Mouse (Mus musculus) heart, adult 8-10 months (tissue): ENCODE measurements around the gene Map4k4. TPM values are rescaled to one million over a fixed set of nuclear protein-coding genes. Genes with fewer than 3 reads are reported as not detected.

ENCODE experiments used
- DNase-seq: peaks from one replicate; pipeline ENCODE4 v3.0.0; 2022; ENCODE audit warnings: low spot score
- total RNA-seq, 4 experiments: library from RNA; stranded (reverse); gene quantifications; 2 replicates each; pipeline ENCODE4 v1.2.4; 2022

Gene Map4k4
- total RNA-seq, 4 experiments from 2014 or later: 98.5 to 135 (median 109) TPM

DNA sequence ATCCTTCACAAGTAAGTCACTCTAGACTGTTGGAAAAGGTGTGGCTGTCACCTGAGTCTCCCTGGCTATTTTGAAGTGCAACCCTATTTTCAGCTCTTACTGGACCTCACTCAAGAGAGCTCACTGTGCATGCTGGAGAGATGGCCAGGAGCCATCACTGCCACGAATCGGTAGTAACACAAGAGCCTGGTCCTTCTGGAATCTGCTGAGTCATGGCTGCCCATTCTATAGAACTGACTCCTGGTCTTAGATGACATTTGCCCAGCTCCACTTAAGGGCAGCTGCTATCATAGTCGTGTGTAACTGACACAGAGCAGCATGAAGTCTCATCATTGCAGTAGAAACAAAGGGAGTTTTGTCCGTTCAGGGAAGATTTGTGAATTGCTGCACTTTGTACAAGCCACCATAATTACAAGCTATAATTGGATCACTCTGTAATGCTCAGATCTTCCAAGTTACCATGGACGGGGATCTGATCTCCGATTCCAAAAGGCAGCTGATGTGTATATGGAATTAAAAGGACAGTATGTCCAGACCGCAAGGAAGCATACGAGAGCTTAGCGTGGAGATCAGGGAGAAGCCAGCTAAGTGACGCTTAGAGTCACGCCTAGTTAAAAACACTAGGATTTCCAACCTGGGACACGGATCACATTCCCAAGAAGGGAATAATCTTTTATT lies 133.2 kb downstream of the Map4k4 start:
- DNase-seq: peak; percentile 36

DNA sequence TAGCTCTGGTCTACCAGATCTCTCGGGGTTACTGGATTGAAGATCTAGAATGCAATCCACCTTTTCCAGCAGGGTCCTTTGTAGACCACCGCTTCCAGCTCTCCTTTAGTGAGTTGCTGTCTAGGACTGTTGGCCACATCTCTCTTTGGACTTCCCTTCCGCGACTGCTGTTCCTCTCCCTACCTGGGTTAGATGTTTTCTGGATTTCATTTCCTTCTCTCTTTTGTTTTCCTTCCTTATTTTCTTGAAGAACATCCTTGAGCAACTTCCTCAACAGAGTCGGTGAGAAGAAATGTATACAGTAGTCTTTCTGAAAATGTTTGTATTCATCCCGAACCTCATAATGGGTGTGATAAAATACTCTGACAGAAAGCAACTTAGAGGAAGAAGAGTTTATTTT lies 137.1 kb downstream of the Map4k4 start:
- no peak for DNase-seq

DNA sequence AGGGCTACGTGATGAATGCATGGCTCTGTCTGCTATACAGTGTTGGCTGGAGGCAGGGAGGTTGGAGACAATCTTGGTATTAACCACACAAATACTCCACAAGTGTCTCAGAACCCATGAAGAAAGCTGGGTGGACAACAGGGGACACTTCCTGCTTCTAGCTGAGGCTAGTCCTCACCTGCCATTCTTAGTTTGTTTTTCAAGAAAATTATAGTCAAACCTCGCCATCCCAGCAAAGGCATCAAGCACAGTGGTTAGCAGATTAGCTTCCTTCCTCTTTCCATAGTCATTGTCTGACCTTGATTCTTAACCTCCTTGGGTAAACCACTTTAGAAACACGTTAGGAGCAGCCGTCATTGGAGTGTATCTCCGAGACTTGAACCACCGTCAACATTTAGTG lies 145.0 kb downstream of the Map4k4 start:
- no peak for DNase-seq

DNA sequence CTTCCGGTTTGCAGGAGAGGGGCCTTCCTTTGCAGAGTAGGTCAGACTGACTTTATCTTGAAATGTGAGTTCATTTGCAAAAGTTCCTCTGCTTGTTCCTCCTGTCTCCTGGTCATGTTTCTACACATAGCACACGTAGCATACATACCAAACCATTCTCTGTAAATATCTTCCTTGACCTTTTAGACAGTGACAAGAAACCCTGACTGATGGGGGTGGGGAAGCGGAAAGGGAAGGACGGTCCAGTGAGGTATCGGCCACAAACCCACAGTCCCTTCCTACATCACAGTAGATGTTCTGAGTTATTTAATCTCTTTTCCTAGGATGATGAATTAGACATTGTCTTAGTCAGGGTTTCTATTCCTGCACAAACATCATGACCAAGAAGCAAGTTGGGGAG lies 145.9 kb downstream of the Map4k4 start:
- DNase-seq: no peak

DNA sequence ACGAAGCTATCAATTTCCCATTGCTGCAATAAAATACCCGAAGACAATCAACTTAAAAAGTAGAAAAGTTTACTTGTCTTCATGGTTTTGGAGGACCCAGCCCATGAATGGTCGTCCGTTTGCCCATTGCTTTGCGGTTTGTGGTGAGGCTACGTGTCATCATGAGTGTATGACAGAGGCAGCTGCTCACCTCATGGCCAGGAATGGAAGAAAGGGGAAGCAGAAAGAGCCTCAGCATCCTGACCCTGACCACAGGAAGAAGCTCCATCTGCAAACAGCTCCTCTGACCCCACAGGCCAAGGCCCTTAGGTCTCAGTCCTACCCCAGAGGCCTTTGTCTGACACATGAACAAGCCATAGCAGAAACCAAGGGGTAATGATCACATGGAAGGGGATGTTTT lies 150.4 kb downstream of the Map4k4 start:
- no peak for DNase-seq

DNA sequence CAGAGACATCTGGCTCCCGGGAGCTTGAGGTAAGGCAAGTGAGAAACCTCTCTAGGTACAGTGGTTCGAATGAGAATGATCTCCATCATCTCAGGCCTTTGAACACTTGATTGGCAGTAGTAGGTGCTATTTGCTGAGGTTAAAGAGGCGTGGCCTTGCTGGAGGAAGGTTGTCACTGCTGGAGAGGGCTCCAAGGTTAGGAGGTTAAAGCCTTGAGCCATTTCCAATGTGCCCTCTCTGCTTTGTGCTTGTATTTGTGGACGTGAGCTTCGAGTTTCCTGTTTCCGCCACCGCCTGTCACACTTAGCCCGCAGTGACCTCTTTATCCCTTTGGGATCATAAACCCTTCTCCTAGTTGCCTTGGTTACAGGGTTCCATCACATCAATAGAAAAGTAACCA lies 151.4 kb downstream of the Map4k4 start:
- no peak for DNase-seq

DNA sequence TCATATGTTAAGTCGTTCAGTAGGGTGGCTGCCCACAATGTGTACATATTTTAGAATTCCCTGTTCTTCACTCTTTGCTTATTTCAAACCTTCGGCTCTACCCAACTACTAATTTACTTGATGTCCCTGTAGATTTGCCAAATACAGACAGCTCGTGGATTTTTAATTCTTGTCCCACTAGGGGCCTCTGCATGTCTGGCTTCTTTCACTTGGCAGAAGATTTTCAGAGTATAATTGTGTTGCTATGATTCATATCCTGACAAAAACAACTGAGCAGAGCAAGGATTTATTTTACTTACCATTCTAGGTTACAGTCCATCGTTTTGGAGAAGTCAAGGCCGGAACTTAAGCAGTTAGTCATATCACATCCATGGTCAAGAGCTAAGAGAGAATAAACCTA lies 152.4 kb downstream of the Map4k4 start:
- no peak for DNase-seq

- DNase-seq: no peak
Measured at GRCm38 (mm10) chr1:40055051-40055450, 154.3 kb downstream of the Map4k4 start.

DNA sequence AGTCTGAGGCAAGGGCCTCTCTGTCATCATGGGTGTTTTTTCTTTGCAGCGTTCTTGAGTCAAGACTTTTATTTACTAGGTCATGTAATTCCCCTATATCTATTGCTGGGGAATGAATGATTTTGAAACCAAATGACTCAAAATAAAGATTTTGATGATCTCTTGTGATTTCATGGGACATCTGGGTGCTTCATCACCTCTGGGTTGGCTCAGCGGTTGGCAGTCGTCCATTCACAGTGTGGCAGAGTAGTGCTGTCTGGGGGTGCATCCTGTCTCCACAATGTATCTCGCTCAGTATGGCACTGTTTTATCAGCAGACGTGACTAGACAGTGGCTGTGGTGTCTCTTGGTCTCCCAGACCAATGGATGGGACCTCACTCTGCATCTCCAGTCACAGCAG lies 155.2 kb downstream of the Map4k4 start:
- DNase-seq: no peak

DNA sequence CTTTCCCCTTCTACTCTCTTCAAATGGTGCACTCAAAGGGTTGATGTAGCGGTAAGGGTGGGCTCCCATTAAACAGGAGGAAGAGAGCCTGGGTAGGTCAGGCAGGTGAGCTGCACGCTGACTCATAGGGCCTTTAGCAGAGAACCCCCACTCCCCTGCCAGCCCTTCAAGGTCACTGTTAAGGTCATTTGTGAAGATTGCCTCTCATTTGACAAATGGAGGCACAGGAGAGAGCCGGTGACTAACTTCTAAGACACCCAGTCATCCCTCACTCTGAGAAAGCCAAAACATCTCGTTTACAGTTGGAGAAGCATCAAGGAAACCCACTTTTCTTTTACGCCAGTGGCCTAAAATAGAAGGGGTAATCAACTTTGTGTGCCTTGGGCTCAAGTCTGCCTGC lies 156.6 kb downstream of the Map4k4 start:
- DNase-seq: no peak

DNA sequence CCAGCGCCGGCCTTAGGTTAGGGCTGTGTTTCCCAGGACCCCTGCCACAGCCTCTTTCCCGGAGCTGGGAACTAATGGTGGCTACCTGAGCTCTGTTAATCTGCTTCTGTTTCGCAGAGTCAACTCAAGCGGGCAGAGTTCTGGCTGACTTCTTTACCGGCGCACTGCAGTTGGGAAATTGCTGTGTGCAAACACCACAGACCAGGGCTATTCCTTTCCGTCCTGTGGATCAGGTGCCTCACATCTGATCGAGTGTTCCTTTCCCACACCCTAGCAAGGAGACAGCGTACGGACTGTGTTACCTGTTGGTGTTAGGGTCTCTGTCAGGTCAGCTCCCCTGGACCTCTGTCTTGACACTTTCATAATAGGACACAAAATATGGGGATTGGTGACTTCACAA lies 157.3 kb downstream of the Map4k4 start:
- DNase-seq: no peak

- peak; percentile 25 for DNase-seq
Measured at GRCm38 (mm10) chr1:40059122-40059774, 158.5 kb downstream of the Map4k4 start.

GRCm38 (mm10) chr1:40061359-40061758 lies 160.6 kb downstream of the Map4k4 start:
- DNase-seq: peak; percentile 11

DNA sequence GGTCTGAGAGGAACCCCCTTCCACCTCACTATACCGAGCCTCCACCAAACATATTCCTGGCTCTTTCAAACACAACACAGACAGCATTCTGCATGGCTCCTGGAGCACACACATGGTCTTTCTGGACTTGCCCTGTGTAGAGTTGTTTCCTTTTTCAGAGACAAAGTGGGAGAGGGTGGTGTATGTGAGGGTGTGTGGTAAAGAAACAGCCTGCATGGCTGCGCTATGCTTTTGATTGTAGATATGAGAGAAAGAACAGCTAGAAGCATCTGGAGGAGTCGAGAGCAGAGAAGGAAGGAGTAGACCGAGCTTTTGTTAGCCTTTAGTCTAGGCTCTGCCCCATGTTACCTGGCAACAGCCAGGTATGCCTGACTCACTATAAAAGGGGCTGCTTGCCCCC lies 162.7 kb downstream of the Map4k4 start:
- DNase-seq: no peak

DNA sequence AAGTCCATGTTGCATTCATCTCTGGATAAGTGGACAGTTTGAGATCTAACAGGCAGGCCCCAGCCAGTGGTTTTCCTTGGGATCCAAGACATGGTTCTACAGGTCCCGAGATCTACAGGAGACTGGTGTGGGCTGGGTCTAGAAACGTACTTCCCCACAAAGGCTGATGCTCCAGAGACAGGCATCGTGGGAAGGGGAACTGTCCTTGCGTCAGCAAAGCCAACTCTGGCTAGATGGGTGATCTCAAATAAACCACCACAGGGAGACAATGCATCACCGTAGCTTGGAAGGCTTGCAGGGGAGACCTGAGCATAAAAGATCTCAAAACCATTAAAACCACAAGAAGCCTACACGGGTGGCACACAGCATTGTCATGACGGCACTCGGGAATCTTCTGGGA lies 163.8 kb downstream of the Map4k4 start:
- DNase-seq: no peak

- no peak for DNase-seq
Measured at GRCm38 (mm10) chr1:40072558-40072957, 171.8 kb downstream of the Map4k4 start.

GRCm38 (mm10) chr1:40073779-40074178 lies 173.1 kb downstream of the Map4k4 start, which contains the start of gene Il1r2:
Il1r2 (plus strand) TSS chr1:40074079.
- DNase-seq: no peak

Other genes starting within 250 kb of the Map4k4 start
- under 1 TPM in 2 of 4 experiments, not detected in 2; 0.03 to 0.05 TPM for gene Creg2, start 249.4 kb upstream of the Map4k4 start, total RNA-seq
- under 1 TPM; 0.16 to 0.23 (median 0.19) TPM for gene Rfx8, start 179.9 kb upstream of the Map4k4 start, total RNA-seq
- 10 to 100 TPM in 2 of 4 experiments, 1 to 10 TPM in 2; 7.6 to 12.8 (median 10.7) TPM for gene Gm3646, start 95.6 kb upstream of the Map4k4 start, total RNA-seq
- gene Il1r2, start 173.2 kb downstream of the Map4k4 start, total RNA-seq: not detected